Mouse (Mus musculus) heart, adult 2 months (tissue): ENCODE data around the gene Hist1h1t. TPM values are rescaled to one million over a fixed set of nuclear protein-coding genes. Genes with fewer than 3 reads are reported as not detected.
"Not testable (repeated sequence)": the region's sequence is repeated elsewhere in the genome, so short reads cannot be mapped to it uniquely, and the experiment has no call there.

Source experiments
- DNase-seq, 2 experiments: peaks; one replicate each; pipeline ENCODE4 v3.0.0; 2021
- H3K27ac ChIP-seq: fragments of 200-600 bp; 2 replicates; pipeline ENCODE4 v1.8.1; 2022
- H3K27me3 ChIP-seq: fragments of 200-500 bp; 2 replicates; pipeline ENCODE4 v1.6.1; 2012; ENCODE audit warnings: mild to moderate bottlenecking, low read length, inconsistent platforms, mixed read lengths; ENCODE audit not compliant: control insufficient read depth, insufficient read depth
- H3K36me3 ChIP-seq: fragments of 200-500 bp; 2 replicates; pipeline ENCODE4 v1.6.1; 2012; ENCODE audit warnings: low read length, inconsistent platforms; ENCODE audit not compliant: control insufficient read depth, insufficient read depth
- H3K4me1 ChIP-seq: fragments of 200-500 bp; 2 replicates; pipeline ENCODE4 v1.6.1; 2011; ENCODE audit warnings: low read length; ENCODE audit not compliant: control insufficient read depth, insufficient read depth
- H3K4me3 ChIP-seq: fragments of 200-600 bp; 2 replicates; pipeline ENCODE4 v1.8.1; 2022
- H3K79me2 ChIP-seq: fragments of 200-500 bp; replicated peaks from 2 replicates; pipeline ENCODE4 v1.6.1; 2012; ENCODE audit warnings: mild to moderate bottlenecking, inconsistent platforms, low read length, moderate library complexity, mixed read lengths; ENCODE audit not compliant: control insufficient read depth, insufficient read depth
- H3K9ac ChIP-seq: fragments of 200-500 bp; 2 replicates; pipeline ENCODE4 v1.6.1; 2012; ENCODE audit warnings: low read depth, mild to moderate bottlenecking, control low read depth, inconsistent platforms, low read length, mixed read lengths
- CTCF ChIP-seq: fragments of 200-600 bp; IDR thresholded peaks from 2 replicates; pipeline ENCODE4 v1.8.1; 2022; ENCODE audit warnings: antibody characterized with exemption, mild to moderate bottlenecking, moderate library complexity
- EP300 ChIP-seq: fragments of 200-500 bp; IDR thresholded peaks from 2 replicates; pipeline ENCODE4 v1.6.1; 2011; ENCODE audit warnings: low read depth, low read length, control low read depth; ENCODE audit not compliant: insufficient read depth
- POLR2A ChIP-seq: fragments of 200-500 bp; IDR thresholded peaks from 2 replicates; pipeline ENCODE4 v1.6.1; 2011; ENCODE audit warnings: mild to moderate bottlenecking, low read depth, low read length, control low read depth; ENCODE audit not compliant: insufficient read depth
- WGBS: fragments of 180-500 bp; shearing (Covaris S2); methylation state at CpG from one replicate; pipeline ENCODE4 v1.1.7; 2018; 5-methylcytosine and 5-hydroxymethylcytosine counted together
- intact Hi-C: fragments of 180-260 bp; cut with DNase I; formaldehyde crosslinking; loops from one replicate; pipeline ENCODE4 v1.15.1; 2025
- polyA plus RNA-seq: library from polyadenylated mRNA; depleted of rRNA; stranded (reverse); fragments of >200 nt; gene quantifications from 2 replicates; pipeline ENCODE4 v1.2.3, GENCODE M21; 2012
- total RNA-seq, 2 experiments: library from RNA; stranded (reverse); gene quantifications; 2 replicates each; pipeline ENCODE4 v1.2.3; 2021

Hist1h1t gene
- total and polyA plus RNA-seq, 3 experiments: not detected

DNA sequence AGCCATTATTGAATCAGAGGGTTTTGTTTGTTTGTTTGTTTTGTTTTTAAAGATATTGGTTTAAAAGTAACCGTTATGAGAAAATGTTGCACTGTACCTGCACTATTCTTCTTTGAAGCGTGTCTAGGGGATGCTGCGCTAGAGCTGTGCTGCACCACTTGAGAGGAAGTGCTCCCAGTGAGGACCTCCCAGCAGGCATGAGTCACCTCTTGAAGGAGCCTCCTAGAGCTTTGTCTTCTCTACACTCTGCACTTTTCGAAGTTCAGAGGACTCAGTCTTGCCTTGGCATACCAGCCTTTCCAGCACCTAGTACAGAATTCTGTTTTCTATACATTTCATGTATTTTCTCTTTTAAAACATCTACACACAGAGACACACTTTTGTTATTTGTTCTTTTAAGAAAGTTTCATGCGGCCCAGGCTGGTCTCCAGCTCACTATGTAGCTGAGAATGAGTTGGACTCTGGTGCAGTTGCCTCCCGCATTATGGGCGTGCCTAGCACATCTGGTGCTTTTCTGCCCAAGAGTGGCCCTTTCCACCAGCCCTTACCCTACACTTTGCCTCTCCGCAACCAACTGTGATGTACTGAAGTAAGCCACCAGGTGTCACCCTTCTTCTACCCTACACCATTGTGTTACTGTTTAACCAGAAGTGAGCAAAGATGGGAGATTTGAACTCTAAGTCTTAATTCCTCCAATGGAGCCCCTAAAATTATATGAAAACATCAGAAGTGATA is 5.3 kb downstream of the Hist1h1t start:
- Histone ChIP-seq H3K4me1 (peaks cover 2% of the 10 kb centered on the region; the same call in 1 of the 2 replicates), H3K9ac (no peak overlapping the region), H3K4me3 (no peak overlapping the region), H3K27me3 (no peaks in the 10 kb centered on the region), H3K36me3 (no peaks in the 10 kb centered on the region; the same call in 1 of the 2 replicates), H3K27ac (no peak overlapping the region), H3K79me2 (no peaks in the 10 kb centered on the region)
- peak; percentile 67 to 76 for DNase-seq
- peak; percentile 96 for TF ChIP-seq CTCF
- TF ChIP-seq POLR2A: no peak
- TF ChIP-seq EP300: 0 out of 2 replicates have a peak, but pooled peaks have one; percentile 52
- intact Hi-C loops: loop anchor here (1.0 kb wide), 1 partner anchor 31 kb away; no protein-coding TSS in a partner anchor
- WGBS: 10% methylated on average over 8 of the region's 8 CpGs

- no peak for DNase-seq
- Histone ChIP-seq H3K4me3 (no peak overlapping the region), H3K27me3 (no peaks in the 10 kb centered on the region), H3K27ac (no peak overlapping the region), H3K36me3 (no peaks in the 10 kb centered on the region; the same call in 1 of the 2 replicates), H3K9ac (no peak overlapping the region), H3K79me2 (no peaks in the 10 kb centered on the region), H3K4me1 (peaks cover 2% of the 10 kb centered on the region; the same call in 1 of the 2 replicates)
- no peak for TF ChIP-seq POLR2A
- no peak for TF ChIP-seq CTCF
- TF ChIP-seq EP300: no peak
- intact Hi-C loops: no loop called here
- WGBS: 74% methylated on average over 4 of the region's 4 CpGs
Measured at GRCm38 (mm10) chr13:23702220-23702619, 6.6 kb downstream of the Hist1h1t start.

GRCm38 (mm10) chr13:23702801-23703200 is 7.2 kb downstream of the Hist1h1t start:
- H3K36me3 ChIP-seq, H3K79me2 ChIP-seq, intact Hi-C loops, H3K4me3 ChIP-seq, DNase-seq, H3K27me3 ChIP-seq, H3K9ac ChIP-seq, H3K27ac ChIP-seq, H3K4me1 ChIP-seq: not testable (repeated sequence)
- 55% methylated on average over 2 of the region's 2 CpGs for WGBS

DNA sequence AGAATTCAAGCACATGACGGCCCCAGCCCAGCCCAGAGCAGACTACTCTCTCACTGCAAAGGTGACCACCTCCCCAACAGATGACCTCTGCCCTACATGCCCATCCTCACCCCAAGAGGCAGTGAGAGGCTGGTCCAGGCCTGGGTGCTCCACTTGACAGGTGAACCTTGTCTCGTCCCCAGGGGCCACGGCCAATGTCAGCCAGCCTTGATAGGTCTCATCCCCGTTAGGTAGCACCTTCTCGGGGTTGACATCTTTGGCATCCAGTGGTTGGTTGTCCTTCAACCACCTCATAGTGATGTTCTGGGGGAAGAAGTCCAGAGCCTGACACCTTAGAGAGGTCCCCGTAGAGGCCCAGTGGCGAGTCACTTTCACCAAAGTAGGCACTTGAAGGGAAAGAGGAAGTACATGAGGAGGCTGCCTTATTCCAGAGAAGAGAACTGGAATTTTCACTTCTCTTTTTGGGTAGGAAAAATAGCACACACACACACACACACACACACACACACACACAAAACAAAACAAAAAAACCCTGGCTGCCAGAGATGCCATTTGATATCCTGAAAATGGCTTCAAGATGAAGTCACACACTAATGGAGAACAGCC is 10.2 kb downstream of the Hist1h1t start:
- H3K27me3 ChIP-seq: no peaks in the 10 kb centered on the region
- no peak overlapping the region for H3K9ac ChIP-seq
- intact Hi-C loops: no loop called here
- H3K79me2 ChIP-seq: no peaks in the 10 kb centered on the region
- DNase-seq: no peak
- H3K27ac ChIP-seq: no peak overlapping the region
- no peaks in the 10 kb centered on the region; the same call in 1 of the 2 replicates for H3K36me3 ChIP-seq
- peaks cover 3% of the 10 kb centered on the region for H3K4me1 ChIP-seq
- H3K4me3 ChIP-seq: no peak overlapping the region
- TF ChIP-seq EP300: no peak
- TF ChIP-seq CTCF: no peak
- TF ChIP-seq POLR2A: no peak
- WGBS: 88% methylated on average over 7 of the region's 7 CpGs

DNA sequence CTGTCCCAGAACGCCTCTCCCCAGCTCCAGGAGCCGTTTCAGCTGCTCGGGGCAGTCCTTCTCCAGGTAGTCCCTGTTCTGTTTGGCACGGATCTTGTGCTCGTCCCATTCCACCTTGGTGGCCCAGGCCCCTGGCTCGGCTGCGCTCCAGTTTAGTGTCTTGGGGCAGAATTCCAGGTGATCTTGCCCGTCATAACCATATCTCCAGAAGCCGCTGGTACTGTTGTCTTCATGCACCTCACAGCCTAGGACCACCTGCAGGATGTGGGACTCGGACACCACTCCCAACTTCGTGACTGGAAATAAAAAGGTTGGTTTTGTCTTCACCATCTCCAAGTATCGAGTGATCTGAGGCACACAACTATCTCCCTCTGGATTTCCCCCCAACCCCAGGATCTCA is 11.2 kb downstream of the Hist1h1t start:
- intact Hi-C loops: no loop called here
- WGBS: 95% methylated on average over 12 of the region's 12 CpGs
- H3K27ac ChIP-seq: no peak overlapping the region
- H3K36me3 ChIP-seq: no peaks in the 10 kb centered on the region; the same call in 1 of the 2 replicates
- H3K27me3 ChIP-seq: no peaks in the 10 kb centered on the region
- no peak for TF ChIP-seq CTCF
- TF ChIP-seq POLR2A: no peak
- TF ChIP-seq EP300: no peak
- peaks cover 2% of the 10 kb centered on the region for H3K4me1 ChIP-seq
- peak in 1 of 2 experiments; percentile 2 for DNase-seq
- H3K79me2 ChIP-seq: no peaks in the 10 kb centered on the region
- H3K4me3 ChIP-seq: no peak overlapping the region
- H3K9ac ChIP-seq: no peak overlapping the region

DNA sequence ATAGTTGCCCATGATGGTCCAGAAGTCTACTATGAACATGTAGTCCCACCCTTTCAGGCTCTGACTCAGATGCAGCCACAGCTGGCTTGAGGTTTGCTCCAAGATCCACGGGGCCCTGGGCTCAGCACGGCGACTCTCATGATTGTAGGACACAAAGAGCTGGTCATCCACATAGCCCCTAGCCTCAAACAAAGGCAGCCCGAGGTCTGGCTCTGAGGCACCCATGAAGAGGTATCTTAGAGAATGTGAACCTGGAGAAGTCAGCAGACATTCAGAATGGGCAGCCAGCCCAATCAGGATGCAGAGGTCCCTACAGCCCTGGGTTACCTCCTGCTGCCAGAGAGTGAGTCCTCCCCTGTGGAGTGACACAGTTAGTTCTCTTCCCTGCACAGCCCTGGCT is 12.4 kb downstream of the Hist1h1t start:
- TF ChIP-seq CTCF (no peak), POLR2A (no peak), EP300 (no peak)
- DNase-seq: no peak
- Histone ChIP-seq H3K27ac (peak overlapping the region; percentile 24; the same call in 1 of the 2 replicates), H3K4me1 (peaks cover 2% of the 10 kb centered on the region), H3K27me3 (no peaks in the 10 kb centered on the region), H3K36me3 (no peaks in the 10 kb centered on the region; the same call in 1 of the 2 replicates), H3K4me3 (no peak overlapping the region), H3K9ac (no peak overlapping the region), H3K79me2 (no peaks in the 10 kb centered on the region)
- intact Hi-C loops: no loop called here
- WGBS: 79% methylated on average over 4 of the region's 4 CpGs
